Mouse (Mus musculus) midbrain, embryonic 14.5 days (tissue): Measurements from ENCODE around the gene Gipc3. TPM values are rescaled to one million over a fixed set of nuclear protein-coding genes. Genes with fewer than 3 reads are reported as not detected.

Source experiments
- ATAC-seq: fragments of 200-750 bp; cut with Nextera tagmentation; 2 replicates; pipeline ENCODE4 v1.8.0; 2017; ENCODE audit warnings: moderate number of reproducible peaks, moderate library complexity; ENCODE audit not compliant: low FRiP score, low TSS enrichment
- DNase-seq: peaks from one replicate; pipeline ENCODE4 v3.0.0-alpha.2; 2015
- H3K27ac ChIP-seq: fragments of 300-500 bp; sonication (generic); replicated peaks from 2 replicates; pipeline ENCODE4 v1.5.1; 2014; ENCODE audit warnings: mild to moderate bottlenecking, low read depth, low read length, moderate library complexity
- H3K27me3 ChIP-seq: fragments of 300-500 bp; sonication (generic); 2 replicates; pipeline ENCODE4 v1.6.1; 2014; ENCODE audit warnings: low read length, control low read depth, mixed read lengths; ENCODE audit not compliant: control insufficient read depth, insufficient read depth
- H3K36me3 ChIP-seq: fragments of 300-500 bp; sonication (generic); 2 replicates; pipeline ENCODE4 v1.6.1; 2014; ENCODE audit warnings: low read length, control low read depth; ENCODE audit not compliant: control insufficient read depth, insufficient read depth
- H3K4me1 ChIP-seq: fragments of 300-500 bp; sonication (generic); 2 replicates; pipeline ENCODE4 v1.6.1; 2014; ENCODE audit warnings: mild to moderate bottlenecking, antibody characterized with exemption, low read length, control low read depth; ENCODE audit not compliant: control insufficient read depth, insufficient read depth
- H3K4me2 ChIP-seq: fragments of 300-500 bp; sonication (generic); 2 replicates; pipeline ENCODE4 v1.6.1; 2014; ENCODE audit warnings: mild to moderate bottlenecking, low read length, moderate library complexity
- H3K4me3 ChIP-seq: fragments of 300-500 bp; sonication (generic); replicated peaks from 2 replicates; pipeline ENCODE4 v1.5.1; 2014; ENCODE audit warnings: low read depth, low read length
- H3K9ac ChIP-seq: fragments of 300-500 bp; sonication (generic); replicated peaks from 2 replicates; pipeline ENCODE4 v1.6.1; 2014; ENCODE audit warnings: mild to moderate bottlenecking, low read length, moderate library complexity
- H3K9me3 ChIP-seq: fragments of 300-500 bp; sonication (generic); 2 replicates; pipeline ENCODE4 v1.6.1; 2016; ENCODE audit warnings: low read length, control low read depth, mixed read lengths; ENCODE audit not compliant: control insufficient read depth
- WGBS: fragments of 180-500 bp; shearing (Covaris S2); extraction: QIAGEN DNeasy Blood & Tissue Kit; methylation state at CpG from one replicate; pipeline ENCODE4 v1.1.7; 2014; 5-methylcytosine and 5-hydroxymethylcytosine counted together
- polyA plus RNA-seq: library from polyadenylated mRNA; unstranded; fragments of >200 nt; fragmentation: Nextera tagmentation; extraction: Ambion mirVana; gene quantifications from 2 replicates; pipeline ENCODE4 v1.2.1, GENCODE M21; 2014

Gene Gipc3
- polyA plus RNA-seq, 1 experiment from 2014 or later = not detected

- WGBS = 53% methylated on average over 8 of the region's 8 CpGs
- Histone ChIP-seq H3K27me3 (peaks cover 46% of the 10 kb centered on the region), H3K27ac (no peak overlapping the region), H3K4me1 (peaks cover 9% of the 10 kb centered on the region), H3K4me2 (no peak overlapping the region), H3K36me3 (no peaks in the 10 kb centered on the region), H3K9ac (no peak overlapping the region), H3K9me3 (no peaks in the 10 kb centered on the region), H3K4me3 (no peak overlapping the region)
- DNase-seq = no peak
- ATAC-seq = no peak
Measured at GRCm38 (mm10) chr10:81344421-81345161, 1.5 kb upstream of the Gipc3 start.

GRCm38 (mm10) chr10:81341333-81341949, 1.6 kb downstream of the Gipc3 start:
- Histone ChIP-seq H3K9me3 (no peaks in the 10 kb centered on the region), H3K4me3 (no peak overlapping the region), H3K9ac (no peak overlapping the region), H3K4me2 (no peak overlapping the region), H3K27me3 (peaks cover 46% of the 10 kb centered on the region), H3K36me3 (no peaks in the 10 kb centered on the region), H3K4me1 (0 out of 2 replicates have a peak, but pooled peaks cover 3% of the 10 kb centered on the region), H3K27ac (no peak overlapping the region)
- WGBS = 37% methylated on average over 16 of the region's 16 CpGs
- ATAC-seq (no peak), DNase-seq (peak; percentile 78)

GRCm38 (mm10) chr10:81340551-81341332, 2.3 kb downstream of the Gipc3 start:
- Histone ChIP-seq H3K27ac (no peak overlapping the region), H3K4me1 (0 out of 2 replicates have a peak, but pooled peaks cover 3% of the 10 kb centered on the region), H3K27me3 (peaks cover 43% of the 10 kb centered on the region), H3K4me3 (no peak overlapping the region), H3K9ac (no peak overlapping the region), H3K4me2 (no peak overlapping the region), H3K9me3 (no peaks in the 10 kb centered on the region), H3K36me3 (no peaks in the 10 kb centered on the region)
- ATAC-seq = no peak
- 39% methylated on average over 17 of the region's 17 CpGs for whole genome bisulfite sequencing
- DNase-seq = no peak

- 95% methylated on average over 4 of the region's 4 CpGs for WGBS
- ATAC-seq (no peak), DNase-seq (no peak)
- H3K9me3 ChIP-seq = no peaks in the 10 kb centered on the region
- H3K27ac ChIP-seq = no peak overlapping the region
- H3K9ac ChIP-seq = no peak overlapping the region
- H3K27me3 ChIP-seq = peaks cover 15% of the 10 kb centered on the region; the same call in 1 of the 2 replicates
- H3K4me1 ChIP-seq = no peaks in the 10 kb centered on the region
- no peak overlapping the region for H3K4me2 ChIP-seq
- no peaks in the 10 kb centered on the region for H3K36me3 ChIP-seq
- H3K4me3 ChIP-seq = no peak overlapping the region
Measured at GRCm38 (mm10) chr10:81336558-81336957, 6.5 kb downstream of the Gipc3 start.

- no peak for DNase-seq
- H3K27me3 ChIP-seq = peaks cover 13% of the 10 kb centered on the region; the same call in 1 of the 2 replicates
- H3K4me3 ChIP-seq = no peak overlapping the region
- H3K9ac ChIP-seq = no peak overlapping the region
- no peaks in the 10 kb centered on the region for H3K9me3 ChIP-seq
- H3K4me1 ChIP-seq = no peaks in the 10 kb centered on the region
- WGBS = 34% methylated on average over 19 of the region's 19 CpGs
- ATAC-seq = no peak
- H3K27ac ChIP-seq = no peak overlapping the region
- no peak overlapping the region for H3K4me2 ChIP-seq
- H3K36me3 ChIP-seq = no peaks in the 10 kb centered on the region
Measured at GRCm38 (mm10) chr10:81335393-81336340, 7.4 kb downstream of the Gipc3 start.

- no peak for DNase-seq
- peaks cover 13% of the 10 kb centered on the region; the same call in 1 of the 2 replicates for H3K27me3 ChIP-seq
- no peaks in the 10 kb centered on the region for H3K4me1 ChIP-seq
- no peak overlapping the region for H3K4me2 ChIP-seq
- H3K27ac ChIP-seq = no peak overlapping the region
- H3K9ac ChIP-seq = no peak overlapping the region
- H3K9me3 ChIP-seq = no peaks in the 10 kb centered on the region
- 54% methylated on average over 11 of the region's 11 CpGs for WGBS
- no peaks in the 10 kb centered on the region for H3K36me3 ChIP-seq
- no peak overlapping the region for H3K4me3 ChIP-seq
- no peak for ATAC-seq
Measured at GRCm38 (mm10) chr10:81334324-81334723, 8.7 kb downstream of the Gipc3 start.

- Histone ChIP-seq H3K4me1 (no peaks in the 10 kb centered on the region), H3K4me3 (no peak overlapping the region), H3K27me3 (peaks cover 13% of the 10 kb centered on the region; the same call in 1 of the 2 replicates), H3K9me3 (no peaks in the 10 kb centered on the region), H3K36me3 (peaks cover 8% of the 10 kb centered on the region; the same call in 1 of the 2 replicates), H3K4me2 (no peak overlapping the region), H3K9ac (no peak overlapping the region), H3K27ac (no peak overlapping the region)
- ATAC-seq (no peak), DNase-seq (no peak)
- 12% methylated on average over 29 of the region's 29 CpGs for WGBS
Measured at GRCm38 (mm10) chr10:81332277-81332676, 10.8 kb downstream of the Gipc3 start.

GRCm38 (mm10) chr10:81330007-81330406, 13.1 kb downstream of the Gipc3 start:
- no peaks in the 10 kb centered on the region for H3K9me3 ChIP-seq
- DNase-seq = no peak
- H3K27ac ChIP-seq = no peak overlapping the region
- no peak for ATAC-seq
- no peaks in the 10 kb centered on the region for H3K4me1 ChIP-seq
- no peak overlapping the region for H3K9ac ChIP-seq
- WGBS = 64% methylated on average over 4 of the region's 4 CpGs
- H3K27me3 ChIP-seq = peaks cover 13% of the 10 kb centered on the region; the same call in 1 of the 2 replicates
- peaks cover 31% of the 10 kb centered on the region for H3K36me3 ChIP-seq
- no peak overlapping the region for H3K4me2 ChIP-seq
- H3K4me3 ChIP-seq = no peak overlapping the region
